Mouse (Mus musculus): ENCODE results near the gene Glt6d1. TPM values are rescaled to one million over a fixed set of nuclear protein-coding genes. Genes with fewer than 3 reads are reported as not detected.

Glt6d1 gene
- total RNA-seq, 2 experiments from 2014 or later = not detected

Other genes with a start within 250 kb of the Glt6d1 start
- gene Mamdc4, start 241.0 kb downstream of the Glt6d1 start, total RNA-seq (2021) = 1 to 10 TPM in 1 of 2 experiments, under 1 TPM in 1; 0.69 to 2.1 TPM
- gene Phpt1, start 240.6 kb downstream of the Glt6d1 start, total RNA-seq (2021) = 10 to 100 TPM; 73.8 to 74.3 TPM
- gene Ajm1, start 234.1 kb downstream of the Glt6d1 start, total RNA-seq (2021) = 100 to 1,000 TPM; 109 to 120 TPM
- 100 to 1,000 TPM; 136 to 152 TPM for gene Rabl6, start 207.3 kb downstream of the Glt6d1 start, total RNA-seq (2021)
- gene Ccdc183, start 198.2 kb downstream of the Glt6d1 start, total RNA-seq (2021) = not detected
- 10 to 100 TPM; 26.7 to 27.7 TPM for gene Tmem141, start 193.8 kb downstream of the Glt6d1 start, total RNA-seq (2021)
- under 1 TPM; 0.44 to 0.55 TPM for gene Fcna, start 187.8 kb downstream of the Glt6d1 start, total RNA-seq (2021)
- gene Lcn8, start 162.7 kb downstream of the Glt6d1 start, total RNA-seq (2021) = not detected
- gene Lcn5, start 157.9 kb downstream of the Glt6d1 start, total RNA-seq (2021) = not detected
- gene Lcn6, start 139.1 kb downstream of the Glt6d1 start, total RNA-seq (2021) = not detected
- gene Lcn10, start 133.1 kb downstream of the Glt6d1 start, total RNA-seq (2021) = not detected
- gene Obp2a, start 115.8 kb downstream of the Glt6d1 start, total RNA-seq (2021) = not detected
- 10 to 100 TPM; 85.6 to 89.4 TPM for gene Bmyc, start 109.1 kb downstream of the Glt6d1 start, total RNA-seq (2021)
- not detected for gene Obp2b, start 78.8 kb downstream of the Glt6d1 start, total RNA-seq (2021)
- gene Lcn3, start 50.3 kb downstream of the Glt6d1 start, total RNA-seq (2021) = not detected
- not detected for gene Lcn11, start 38.8 kb downstream of the Glt6d1 start, total RNA-seq (2021)
- gene Gm13539, start 33.6 kb downstream of the Glt6d1 start, total RNA-seq (2021) = not detected
- not detected for gene Lcn9, start 7.3 kb upstream of the Glt6d1 start, total RNA-seq (2021)
- gene Sohlh1, start 31.4 kb upstream of the Glt6d1 start, total RNA-seq (2021) = not detected
- 100 to 1,000 TPM; 111 to 130 TPM for gene Kcnt1, start 47.9 kb upstream of the Glt6d1 start, total RNA-seq (2021)
- gene Camsap1, start 167.4 kb upstream of the Glt6d1 start, total RNA-seq (2021) = 100 to 1,000 TPM; 148 to 162 TPM
- gene Ubac1, start 205.9 kb upstream of the Glt6d1 start, total RNA-seq (2021) = 10 to 100 TPM; 59.1 to 68.2 TPM